Mouse (Mus musculus): Measurements from ENCODE around the gene Ipo9. TPM values are rescaled to one million over a fixed set of nuclear protein-coding genes. Genes with fewer than 3 reads are reported as not detected.
A peak's percentile ranks its signal among the peaks of the same experiment; 100 is the strongest.

Ipo9 gene
- total and polyA plus RNA-seq, 2 experiments from 2014 or later, result 76.6 to 95.0 TPM

DNA sequence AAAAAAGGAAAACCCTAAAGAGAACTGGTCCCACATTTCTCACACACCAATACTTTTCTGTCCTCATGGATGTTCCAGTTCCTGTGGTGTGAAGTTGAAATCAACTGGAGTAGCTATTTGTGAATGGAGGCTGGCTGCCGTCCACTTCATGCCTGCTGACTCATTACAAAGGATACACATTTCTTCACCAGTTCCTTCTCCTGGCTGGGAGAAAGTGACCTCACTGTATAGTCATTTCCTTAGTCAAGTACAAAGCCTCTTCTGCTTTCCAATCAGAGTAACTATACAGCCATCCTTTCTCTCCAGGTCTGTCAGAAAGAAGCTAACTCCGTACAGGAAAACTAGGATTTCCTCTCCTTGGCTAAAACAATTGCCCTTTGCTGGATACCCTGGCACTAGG, 19.3 kb downstream of the Ipo9 start:
- Histone ChIP-seq H3K4me1 (ENCODE audit: insufficient read depth) (no peaks in the 10 kb centered on the region), H3K9me3 (ENCODE audit: low read length) (no peaks in the 10 kb centered on the region), H3K4me2 (ENCODE audit: low read depth) (no peak overlapping the region), H3K36me3 (ENCODE audit: insufficient read depth) (peaks cover 81% of the 10 kb centered on the region), H3K27ac (ENCODE audit: low read depth, low read length) (0 out of 2 replicates have a peak overlapping the region, but pooled peaks have one; percentile 35), H3K4me3 (ENCODE audit: low read depth, low read length) (no peak overlapping the region), H3K27me3 (ENCODE audit: insufficient read depth, low read length) (no peaks in the 10 kb centered on the region), H3K9ac (no peak overlapping the region)
- WGBS, result 56% methylated on average over 2 of the region's 2 CpGs
- ATAC-seq (no peak), DNase-seq (no peak)
- no peak for TF ChIP-seq CTCF (IDR thresholded peaks at IDR 0.05; ENCODE audit: low read depth)

DNA sequence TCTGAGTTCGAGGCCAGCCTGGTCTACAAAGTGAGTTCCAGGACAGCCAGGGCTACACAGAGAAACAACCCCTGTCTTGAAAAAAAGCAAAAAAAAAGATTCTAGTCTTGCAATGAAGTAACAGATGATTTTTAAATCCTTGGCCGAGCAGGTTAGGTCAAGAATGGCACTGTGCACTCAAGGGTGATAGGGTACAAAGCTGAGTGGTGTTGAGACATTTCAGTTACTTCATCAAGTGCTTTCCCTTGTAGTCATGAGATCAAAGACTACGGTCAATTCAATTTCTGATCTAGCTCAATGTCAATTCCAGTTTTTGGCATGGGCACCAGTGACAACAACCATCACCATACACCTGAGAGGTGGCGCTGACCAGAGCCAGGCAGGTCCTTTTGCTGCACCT, 21.3 kb downstream of the Ipo9 start:
- no peak for TF ChIP-seq CTCF (IDR thresholded peaks at IDR 0.05; ENCODE audit: low read depth)
- ATAC-seq, result no peak
- no peak overlapping the region for H3K9ac ChIP-seq
- no peaks in the 10 kb centered on the region for H3K9me3 ChIP-seq (ENCODE audit: low read length)
- no peak overlapping the region for H3K4me2 ChIP-seq (ENCODE audit: low read depth)
- no peaks in the 10 kb centered on the region for H3K27me3 ChIP-seq (ENCODE audit: insufficient read depth, low read length)
- H3K4me1 ChIP-seq (ENCODE audit: insufficient read depth), result no peaks in the 10 kb centered on the region
- 95% methylated on average over 4 of the region's 4 CpGs for WGBS
- peaks cover 84% of the 10 kb centered on the region for H3K36me3 ChIP-seq (ENCODE audit: insufficient read depth)
- no peak for DNase-seq
- no peak overlapping the region for H3K4me3 ChIP-seq (ENCODE audit: low read depth, low read length)
- no peak overlapping the region for H3K27ac ChIP-seq (ENCODE audit: low read depth, low read length)

DNA sequence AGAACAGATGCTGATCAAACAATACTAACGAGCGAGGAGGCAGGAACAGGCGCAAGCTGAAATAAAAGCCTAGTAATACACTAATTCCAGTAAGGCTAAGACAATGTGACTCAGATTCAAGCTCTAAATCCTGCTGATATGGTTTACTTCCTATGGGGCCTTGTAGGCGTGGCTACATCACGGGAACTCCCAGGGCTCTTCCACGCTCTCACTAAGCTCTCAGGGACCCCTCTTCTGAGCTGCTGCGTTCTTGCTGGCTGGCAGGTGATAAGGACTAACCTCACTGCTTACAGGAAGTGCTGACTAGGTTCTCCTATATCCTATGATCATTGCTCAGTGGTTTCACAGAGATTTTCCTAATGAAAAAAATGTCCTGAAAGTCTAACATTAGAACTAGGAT, 24.9 kb downstream of the Ipo9 start:
- Histone ChIP-seq H3K9ac (no peak overlapping the region), H3K27me3 (ENCODE audit: insufficient read depth, low read length) (no peaks in the 10 kb centered on the region), H3K4me1 (ENCODE audit: insufficient read depth) (no peaks in the 10 kb centered on the region), H3K4me3 (ENCODE audit: low read depth, low read length) (no peak overlapping the region), H3K4me2 (ENCODE audit: low read depth) (no peak overlapping the region), H3K27ac (ENCODE audit: low read depth, low read length) (no peak overlapping the region), H3K36me3 (ENCODE audit: insufficient read depth) (peaks cover 92% of the 10 kb centered on the region), H3K9me3 (ENCODE audit: low read length) (no peaks in the 10 kb centered on the region)
- ATAC-seq, result no peak
- 68% methylated on average over 7 of the region's 7 CpGs for WGBS
- DNase-seq, result no peak
- TF ChIP-seq CTCF (IDR thresholded peaks at IDR 0.05; ENCODE audit: low read depth), result no peak

DNA sequence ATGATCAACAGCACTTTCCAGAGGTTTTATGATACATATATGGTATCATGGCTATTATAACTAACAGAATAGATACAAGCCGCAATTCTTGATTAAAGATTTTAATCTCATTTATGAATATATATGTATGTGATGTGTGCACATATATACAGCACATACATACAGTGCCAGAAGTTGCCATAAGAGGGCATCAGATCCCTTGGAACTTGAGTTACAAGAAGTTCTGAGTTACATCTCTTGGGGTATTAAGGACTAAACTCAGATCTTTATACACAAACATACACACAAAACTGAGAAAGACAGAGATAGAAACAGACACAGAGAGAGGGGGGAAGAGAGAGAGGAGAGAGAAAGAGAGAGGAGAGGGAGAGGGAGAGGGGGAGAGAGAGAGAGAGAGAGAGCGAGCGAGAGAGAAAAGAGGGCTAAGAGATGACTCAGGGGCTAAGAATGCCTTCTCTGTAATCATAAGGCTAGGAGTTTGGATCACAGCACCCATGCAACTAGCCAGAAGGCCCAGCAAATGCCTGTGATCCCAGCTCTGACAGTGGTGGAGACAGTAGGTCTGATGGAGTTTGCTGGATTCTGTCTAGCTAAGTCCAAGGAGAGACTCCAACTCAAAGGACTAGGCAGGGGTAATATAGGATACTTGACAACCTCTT, 28.7 kb downstream of the Ipo9 start:
- ATAC-seq (no peak; the same call in 1 of the 2 replicates), DNase-seq (no peak)
- no peak overlapping the region for H3K4me3 ChIP-seq (ENCODE audit: low read depth, low read length)
- H3K27ac ChIP-seq (ENCODE audit: low read depth, low read length), result no peak overlapping the region
- H3K4me1 ChIP-seq (ENCODE audit: insufficient read depth), result no peaks in the 10 kb centered on the region
- 94% methylated on average over 3 of the region's 3 CpGs for WGBS
- no peaks in the 10 kb centered on the region for H3K27me3 ChIP-seq (ENCODE audit: insufficient read depth, low read length)
- H3K36me3 ChIP-seq (ENCODE audit: insufficient read depth), result peaks cover 81% of the 10 kb centered on the region
- no peak overlapping the region for H3K9ac ChIP-seq
- H3K9me3 ChIP-seq (ENCODE audit: low read length), result no peaks in the 10 kb centered on the region
- peak; percentile 50 for TF ChIP-seq CTCF (IDR thresholded peaks at IDR 0.05; ENCODE audit: low read depth)
- H3K4me2 ChIP-seq (ENCODE audit: low read depth), result no peak overlapping the region

DNA sequence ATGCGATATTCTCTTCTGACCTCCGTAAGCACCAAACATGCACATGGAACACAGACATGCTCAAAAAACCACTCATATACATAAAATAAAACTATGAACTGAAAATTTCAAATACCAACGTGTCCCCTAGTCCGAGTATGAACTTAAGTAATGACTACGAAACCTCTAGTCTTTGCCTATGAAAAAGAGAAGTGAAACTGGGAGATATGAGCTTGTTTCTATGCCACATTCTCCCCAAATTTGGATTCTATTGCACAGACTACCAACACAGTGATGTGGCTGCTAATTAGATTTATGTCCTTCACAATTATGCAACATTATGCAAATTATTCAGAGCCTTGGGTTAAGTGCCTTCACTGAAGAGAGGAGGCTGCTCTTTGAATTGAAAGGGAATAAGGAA, 30.8 kb downstream of the Ipo9 start:
- Histone ChIP-seq H3K4me3 (ENCODE audit: low read depth, low read length) (no peak overlapping the region), H3K9me3 (ENCODE audit: low read length) (no peaks in the 10 kb centered on the region), H3K4me2 (ENCODE audit: low read depth) (no peak overlapping the region), H3K36me3 (ENCODE audit: insufficient read depth) (peaks cover 76% of the 10 kb centered on the region), H3K4me1 (ENCODE audit: insufficient read depth) (no peaks in the 10 kb centered on the region), H3K9ac (no peak overlapping the region), H3K27ac (ENCODE audit: low read depth, low read length) (no peak overlapping the region), H3K27me3 (ENCODE audit: insufficient read depth, low read length) (no peaks in the 10 kb centered on the region)
- WGBS, result 93% methylated on average over 5 of the region's 5 CpGs
- TF ChIP-seq CTCF (IDR thresholded peaks at IDR 0.05; ENCODE audit: low read depth), result no peak
- ATAC-seq, result no peak
- DNase-seq, result no peak

DNA sequence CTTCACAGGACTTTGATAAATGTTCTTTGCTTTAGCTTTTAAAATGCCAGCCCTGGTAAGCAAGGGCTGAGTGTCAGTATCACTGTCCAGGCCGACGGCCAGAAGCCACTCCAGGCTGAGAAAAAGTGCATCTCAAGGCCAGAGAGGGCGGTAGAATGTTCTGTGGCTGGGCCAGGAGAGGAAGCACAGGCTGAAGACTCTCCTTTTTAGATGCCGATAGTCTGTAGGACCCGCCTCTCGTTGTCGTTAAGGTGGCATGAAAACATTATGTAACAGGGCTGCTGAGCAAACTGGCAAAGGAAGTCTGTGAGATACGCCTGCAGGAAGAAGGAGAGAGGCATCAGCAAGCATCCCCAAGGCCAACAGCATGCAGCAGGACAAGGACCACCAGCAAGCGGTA, 45.1 kb downstream of the Ipo9 start:
- Histone ChIP-seq H3K4me2 (ENCODE audit: low read depth) (no peak overlapping the region), H3K4me3 (ENCODE audit: low read depth, low read length) (no peak overlapping the region), H3K4me1 (ENCODE audit: insufficient read depth) (no peaks in the 10 kb centered on the region), H3K9me3 (ENCODE audit: low read length) (no peaks in the 10 kb centered on the region), H3K9ac (no peak overlapping the region), H3K36me3 (ENCODE audit: insufficient read depth) (peaks cover 80% of the 10 kb centered on the region), H3K27ac (ENCODE audit: low read depth, low read length) (no peak overlapping the region), H3K27me3 (ENCODE audit: insufficient read depth, low read length) (no peaks in the 10 kb centered on the region)
- ATAC-seq (no peak), DNase-seq (no peak)
- TF ChIP-seq CTCF (IDR thresholded peaks at IDR 0.05; ENCODE audit: low read depth), result no peak
- WGBS, result 89% methylated on average over 9 of the region's 9 CpGs

DNA sequence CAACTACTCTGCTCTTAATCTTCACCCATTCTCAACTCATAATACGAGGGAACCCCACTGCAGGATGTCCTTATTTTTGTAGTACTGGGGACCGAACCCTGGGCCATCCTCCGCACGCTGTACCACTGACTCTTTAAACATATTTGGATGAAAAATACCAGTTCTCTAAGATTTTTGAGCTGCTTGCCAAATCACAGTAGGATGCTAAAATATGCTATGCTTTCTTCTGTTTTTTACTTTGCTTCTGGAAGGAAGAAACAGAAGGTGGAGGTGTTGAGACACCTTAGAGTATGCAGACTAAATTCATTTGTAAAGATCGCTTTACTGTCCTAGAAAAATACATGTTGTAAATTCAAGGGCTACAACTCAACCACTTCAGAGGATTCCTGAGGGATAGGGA, 46.1 kb downstream of the Ipo9 start:
- H3K4me2 ChIP-seq (ENCODE audit: low read depth), result no peak overlapping the region
- H3K9ac ChIP-seq, result no peak overlapping the region
- H3K4me1 ChIP-seq (ENCODE audit: insufficient read depth), result no peaks in the 10 kb centered on the region
- ATAC-seq, result no peak
- WGBS, result 93% methylated on average over 5 of the region's 5 CpGs
- no peak overlapping the region for H3K4me3 ChIP-seq (ENCODE audit: low read depth, low read length)
- H3K9me3 ChIP-seq (ENCODE audit: low read length), result no peaks in the 10 kb centered on the region
- peaks cover 72% of the 10 kb centered on the region for H3K36me3 ChIP-seq (ENCODE audit: insufficient read depth)
- H3K27me3 ChIP-seq (ENCODE audit: insufficient read depth, low read length), result no peaks in the 10 kb centered on the region
- H3K27ac ChIP-seq (ENCODE audit: low read depth, low read length), result no peak overlapping the region
- TF ChIP-seq CTCF (IDR thresholded peaks at IDR 0.05; ENCODE audit: low read depth), result no peak
- no peak for DNase-seq

All from forebrain, postnatal 0 days (tissue).